Mouse (Mus musculus) CH12.LX (cell line): Measurements from ENCODE around the gene Osbpl6. TPM values are rescaled to one million over a fixed set of nuclear protein-coding genes. Genes with fewer than 3 reads are reported as not detected.

ENCODE experiments used
- DNase-seq: peaks from one replicate; pipeline ENCODE4 v3.0.0-alpha.2; 2013; ENCODE audit errors: extremely low read depth
- H3K27ac ChIP-seq: 2 replicates; pipeline ENCODE4 v1.5.1; 2012; ENCODE audit warnings: low read depth, mild to moderate bottlenecking, control low read depth, moderate library complexity; ENCODE audit not compliant: insufficient read depth
- H3K27me3 ChIP-seq: replicated peaks from 2 replicates; pipeline ENCODE3; 2012; ENCODE audit warnings: inconsistent platforms
- H3K36me3 ChIP-seq, 2 experiments: replicated peaks in 1 of 2; 2 replicates each; pipeline versions ENCODE3 to v1.6.1; 2012; ENCODE audit warnings: inconsistent platforms in 1 of 2, low read length in 1 of 2, mild to moderate bottlenecking in 1 of 2, mixed read lengths in 1 of 2, moderate library complexity in 1 of 2; ENCODE audit not compliant: control insufficient read depth in 1 of 2, insufficient read depth in 1 of 2
- H3K4me1 ChIP-seq, 2 experiments: 2 replicates each; pipeline ENCODE4 v1.6.1; 2012; ENCODE audit warnings: inconsistent platforms in 1 of 2, moderate library complexity in 1 of 2; ENCODE audit not compliant: insufficient read depth in 2 of 2, control insufficient read depth in 1 of 2
- H3K4me2 ChIP-seq: 2 replicates; pipeline ENCODE4 v1.6.1; 2012; ENCODE audit warnings: low read depth, mild to moderate bottlenecking, control low read depth; ENCODE audit not compliant: poor library complexity, insufficient read depth, severe bottlenecking
- H3K4me3 ChIP-seq, 3 experiments: fragments of 150-350 bp in 1 of 3; sonication (generic) in 1 of 3; replicated peaks in 1 of 3; 2 replicates each; pipeline versions ENCODE3 to v1.5.1; 2011 to 2012; ENCODE audit warnings: low read depth in 2 of 3, low read length in 2 of 3, mild to moderate bottlenecking in 2 of 3, moderate library complexity in 2 of 3, control low read depth in 1 of 3, improper control_type of control experiment in 1 of 3, inconsistent platforms in 1 of 3, mixed read lengths in 1 of 3; ENCODE audit not compliant: poor library complexity in 1 of 3
- H3K79me2 ChIP-seq: replicated peaks from 2 replicates; pipeline ENCODE4 v1.6.1; 2012; ENCODE audit warnings: mild to moderate bottlenecking, moderate library complexity; ENCODE audit not compliant: control insufficient read depth, poor library complexity, insufficient read depth, severe bottlenecking; ENCODE audit errors: extremely low read depth
- H3K9ac ChIP-seq: 2 replicates; pipeline ENCODE4 v1.6.1; 2012; ENCODE audit warnings: low read depth, mild to moderate bottlenecking, control low read depth, moderate library complexity; ENCODE audit not compliant: insufficient read depth
- H3K9me3 ChIP-seq: replicated peaks from 2 replicates; pipeline ENCODE3; 2012; ENCODE audit warnings: low read length, inconsistent platforms, mixed read lengths
- CHD2 ChIP-seq: IDR thresholded peaks from 2 replicates; pipeline ENCODE4 v1.6.1; 2011; ENCODE audit warnings: low read length, improper control_type of control experiment
- CTCF ChIP-seq, 2 experiments: IDR thresholded peaks in 1 of 2; conservative IDR thresholded peaks in 1 of 2; 2 replicates each; pipeline ENCODE4 v1.5.1; 2011 to 2012; ENCODE audit warnings: low read depth in 2 of 2, low read length in 2 of 2, improper control_type of control experiment in 1 of 2, inconsistent platforms in 1 of 2, mild to moderate bottlenecking in 1 of 2, moderate library complexity in 1 of 2
- E2F4 ChIP-seq: IDR thresholded peaks from 2 replicates; pipeline ENCODE4 v1.6.1; 2011; ENCODE audit warnings: low read depth, low read length, improper control_type of control experiment; ENCODE audit not compliant: insufficient replicate concordance
- EP300 ChIP-seq: IDR thresholded peaks from 2 replicates; pipeline ENCODE4 v1.6.1; 2011; ENCODE audit warnings: low read length, improper control_type of control experiment
- ETS1 ChIP-seq: conservative IDR thresholded peaks from 2 replicates; pipeline ENCODE4 v1.6.1; 2012; ENCODE audit warnings: low read depth, mild to moderate bottlenecking, inconsistent platforms, low read length, improper control_type of control experiment, moderate library complexity
- HCFC1 ChIP-seq: IDR thresholded peaks from 2 replicates; pipeline ENCODE4 v1.6.1; 2012; ENCODE audit warnings: low read depth, mild to moderate bottlenecking, inconsistent platforms, low read length, improper control_type of control experiment
- IRF4 ChIP-seq: IDR thresholded peaks from 2 replicates; pipeline ENCODE4 v1.6.1; 2014; ENCODE audit warnings: low read depth, mild to moderate bottlenecking, inconsistent platforms, low read length, improper control_type of control experiment
- JUN ChIP-seq: IDR thresholded peaks from 2 replicates; pipeline ENCODE4 v1.6.1; 2011; ENCODE audit warnings: low read depth, mild to moderate bottlenecking, low read length, improper control_type of control experiment, moderate library complexity; ENCODE audit not compliant: insufficient read depth
- MAZ ChIP-seq: IDR thresholded peaks from 2 replicates; pipeline ENCODE4 v1.6.1; 2012; ENCODE audit warnings: low read depth, mild to moderate bottlenecking, inconsistent platforms, low read length, improper control_type of control experiment, moderate library complexity
- MYC ChIP-seq: IDR thresholded peaks from 2 replicates; pipeline ENCODE4 v1.6.1; 2011; ENCODE audit warnings: low read depth, mild to moderate bottlenecking, improper control_type of control experiment, low read length
- PAX5 ChIP-seq: IDR thresholded peaks from 2 replicates; pipeline ENCODE4 v1.6.1; 2012; ENCODE audit warnings: low read length, inconsistent platforms, mixed read lengths
- POLR2A ChIP-seq: IDR thresholded peaks from 2 replicates; pipeline ENCODE4 v1.6.1; 2011; ENCODE audit warnings: low read depth, mild to moderate bottlenecking, improper control_type of control experiment, low read length
- POLR2AphosphoS2 ChIP-seq: IDR thresholded peaks from 2 replicates; pipeline ENCODE4 v1.6.1; 2011; ENCODE audit warnings: low read depth, low read length, improper control_type of control experiment
- RAD21 ChIP-seq: IDR thresholded peaks from 2 replicates; pipeline ENCODE4 v1.6.1; 2011; ENCODE audit warnings: low read depth, mild to moderate bottlenecking, low read length, improper control_type of control experiment, moderate library complexity
- SIN3A ChIP-seq: IDR thresholded peaks from 2 replicates; pipeline ENCODE4 v1.6.1; 2012; ENCODE audit warnings: low read length, improper control_type of control experiment, inconsistent platforms
- UBTF ChIP-seq: IDR thresholded peaks from 2 replicates; pipeline ENCODE4 v1.6.1; 2012; ENCODE audit warnings: low read depth, mild to moderate bottlenecking, inconsistent platforms, low read length, improper control_type of control experiment, moderate library complexity
- USF2 ChIP-seq: conservative IDR thresholded peaks from 2 replicates; pipeline ENCODE4 v1.6.1; 2011; ENCODE audit warnings: low read depth, low read length, improper control_type of control experiment
- ZC3H11A ChIP-seq: IDR thresholded peaks from 2 replicates; pipeline ENCODE4 v1.6.1; 2012; ENCODE audit warnings: low read depth, mild to moderate bottlenecking, inconsistent platforms, low read length, improper control_type of control experiment
- ZNF384 ChIP-seq: IDR thresholded peaks from 2 replicates; pipeline ENCODE4 v1.6.1; 2012; ENCODE audit warnings: low read depth, low read length, improper control_type of control experiment, inconsistent platforms
- dilution Hi-C: fragments of 300-500 bp; cut with MboI; formaldehyde crosslinking; loops from 2 replicates; pipeline ENCODE4 v1.14.3; 2020; ENCODE audit warnings: low sequenced_read_pairs; ENCODE audit not compliant: extremely low pct_unique_long_range_greater_than_20kb, extremely low pct_ligation_motif_present
- in situ Hi-C: fragments of 300-500 bp; cut with MboI; formaldehyde crosslinking; loops from 3 replicates; pipeline ENCODE4 v1.14.3; 2019; ENCODE audit warnings: low sequenced_read_pairs, low pct_ligation_motif_present, low pct_unique_long_range_greater_than_20kb, mixed read lengths
- polyA plus RNA-seq: library from polyadenylated mRNA; unstranded; fragments of >175 nt; gene quantifications from 2 replicates; pipeline ENCODE4 v1.2.1, GENCODE M21; 2012; ENCODE audit warnings: low read depth; ENCODE audit not compliant: insufficient read length
- total RNA-seq, 2 experiments: library from RNA; depleted of rRNA; stranded (reverse); fragments of 300-350 nt in 1 of 2; fragments of >200 nt in 1 of 2; gene quantifications; 2 replicates each; pipeline ENCODE4 v1.2.3; 2012 to 2014

Osbpl6 gene
- total and polyA plus RNA-seq, 3 experiments: 0.19 to 0.60 (median 0.38) TPM

- no peaks in the 10 kb centered on the region for H3K4me1 ChIP-seq
- dilution Hi-C loops: no loop called here
- in situ Hi-C loops: no loop called here
- no peaks in the 10 kb centered on the region for H3K9me3 ChIP-seq
- no peak overlapping the region for H3K9ac ChIP-seq
- no peaks in the 10 kb centered on the region for H3K79me2 ChIP-seq
- H3K27ac ChIP-seq: no peak overlapping the region
- DNase-seq: no peak
- no peak overlapping the region for H3K4me3 ChIP-seq
- no peaks in the 10 kb centered on the region for H3K36me3 ChIP-seq
- no peak for TF ChIP-seq MYC
- TF ChIP-seq CHD2: no peak
- no peak overlapping the region for H3K4me2 ChIP-seq
- no peaks in the 10 kb centered on the region for H3K27me3 ChIP-seq
Observed at GRCm38 (mm10) chr2:76449836-76450355, 43.6 kb downstream of the Osbpl6 start.

DNA sequence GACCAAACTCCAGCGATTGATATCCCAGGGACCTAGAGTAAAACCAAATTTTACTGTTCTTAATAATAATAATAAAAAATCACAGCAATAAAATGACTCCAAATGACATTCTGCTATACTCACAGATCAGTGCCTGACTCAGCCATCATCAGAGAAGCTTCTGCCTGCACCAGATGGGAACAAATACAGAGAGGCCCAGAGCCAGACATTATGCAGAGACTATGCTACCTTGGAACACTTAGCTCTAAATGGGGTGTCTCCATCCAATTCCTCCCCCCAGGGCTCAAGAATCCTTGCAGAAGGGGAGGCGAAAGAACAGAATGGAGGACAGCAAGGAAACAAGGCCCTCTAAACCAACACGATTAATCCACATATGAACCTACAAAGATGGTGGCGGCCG, 60.4 kb downstream of the Osbpl6 start:
- Histone ChIP-seq H3K9ac (no peak overlapping the region), H3K27me3 (no peaks in the 10 kb centered on the region), H3K27ac (no peak overlapping the region), H3K4me1 (no peaks in the 10 kb centered on the region; a peak in 1 of 4 replicates), H3K79me2 (no peaks in the 10 kb centered on the region), H3K9me3 (no peaks in the 10 kb centered on the region), H3K4me2 (no peak overlapping the region), H3K4me3 (no peak overlapping the region), H3K36me3 (no peaks in the 10 kb centered on the region)
- in situ Hi-C loops: no loop called here
- DNase-seq: no peak
- TF ChIP-seq ZC3H11A (no peak), SIN3A (no peak), ZNF384 (no peak), RAD21 (no peak), EP300 (no peak), PAX5 (no peak), UBTF (no peak), POLR2A (no peak), USF2 (no peak), IRF4 (no peak), JUN (no peak), CTCF (conservative IDR thresholded peaks at IDR 0.05 in 1 of 2, IDR thresholded peaks at IDR 0.05 in 1 of 2; ENCODE audit: low read depth in 2 of 2, low read length in 2 of 2) (no peak), MAZ (no peak)
- dilution Hi-C loops: no loop called here

DNA sequence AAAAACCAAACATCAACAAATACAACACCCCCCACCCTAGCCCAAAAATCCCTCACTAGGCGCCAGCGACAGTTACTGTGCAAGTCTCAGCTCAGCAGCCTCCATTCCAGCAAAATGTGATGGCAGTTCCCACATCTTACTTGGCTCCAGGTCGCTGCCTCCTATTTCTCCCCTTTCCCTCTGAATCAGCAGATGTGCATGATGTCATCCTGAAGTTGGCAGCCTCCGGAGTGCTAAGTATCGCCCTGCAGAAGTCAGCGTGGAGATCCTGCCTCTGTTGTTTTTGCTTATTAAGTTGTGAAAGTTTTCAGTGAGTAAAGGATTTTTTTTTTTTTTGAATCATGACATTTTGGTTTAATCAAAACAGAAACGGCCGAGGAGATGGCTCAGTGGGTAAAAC, 61.9 kb downstream of the Osbpl6 start:
- H3K9ac ChIP-seq: no peak overlapping the region
- H3K4me2 ChIP-seq: no peak overlapping the region
- H3K27ac ChIP-seq: no peak overlapping the region
- no peaks in the 10 kb centered on the region for H3K27me3 ChIP-seq
- no peaks in the 10 kb centered on the region for H3K79me2 ChIP-seq
- no peak for DNase-seq
- TF ChIP-seq POLR2AphosphoS2 (no peak), HCFC1 (no peak), E2F4 (no peak), ETS1 (no peak)
- dilution Hi-C loops (no loop called here), in situ Hi-C loops (no loop called here)
- H3K36me3 ChIP-seq: no peaks in the 10 kb centered on the region
- H3K4me3 ChIP-seq: no peak overlapping the region
- no peaks in the 10 kb centered on the region; a peak in 1 of 4 replicates for H3K4me1 ChIP-seq
- no peaks in the 10 kb centered on the region for H3K9me3 ChIP-seq
